Mouse (Mus musculus) cerebellum, adult 2 months (tissue): ENCODE data around the gene Zfp804b.

ENCODE experiments used
- CTCF ChIP-seq: fragments of 200-500 bp; IDR thresholded peaks from 2 replicates; pipeline ENCODE4 v1.5.1; 2011; ENCODE audit warnings: low read depth, mild to moderate bottlenecking, control low read depth, low read length, moderate library complexity, borderline replicate concordance; ENCODE audit not compliant: insufficient read depth
- POLR2A ChIP-seq: fragments of 200-500 bp; IDR thresholded peaks from 2 replicates; pipeline ENCODE4 v1.6.1; 2011; ENCODE audit warnings: low read length, control low read depth, borderline replicate concordance; ENCODE audit not compliant: insufficient read depth

DNA sequence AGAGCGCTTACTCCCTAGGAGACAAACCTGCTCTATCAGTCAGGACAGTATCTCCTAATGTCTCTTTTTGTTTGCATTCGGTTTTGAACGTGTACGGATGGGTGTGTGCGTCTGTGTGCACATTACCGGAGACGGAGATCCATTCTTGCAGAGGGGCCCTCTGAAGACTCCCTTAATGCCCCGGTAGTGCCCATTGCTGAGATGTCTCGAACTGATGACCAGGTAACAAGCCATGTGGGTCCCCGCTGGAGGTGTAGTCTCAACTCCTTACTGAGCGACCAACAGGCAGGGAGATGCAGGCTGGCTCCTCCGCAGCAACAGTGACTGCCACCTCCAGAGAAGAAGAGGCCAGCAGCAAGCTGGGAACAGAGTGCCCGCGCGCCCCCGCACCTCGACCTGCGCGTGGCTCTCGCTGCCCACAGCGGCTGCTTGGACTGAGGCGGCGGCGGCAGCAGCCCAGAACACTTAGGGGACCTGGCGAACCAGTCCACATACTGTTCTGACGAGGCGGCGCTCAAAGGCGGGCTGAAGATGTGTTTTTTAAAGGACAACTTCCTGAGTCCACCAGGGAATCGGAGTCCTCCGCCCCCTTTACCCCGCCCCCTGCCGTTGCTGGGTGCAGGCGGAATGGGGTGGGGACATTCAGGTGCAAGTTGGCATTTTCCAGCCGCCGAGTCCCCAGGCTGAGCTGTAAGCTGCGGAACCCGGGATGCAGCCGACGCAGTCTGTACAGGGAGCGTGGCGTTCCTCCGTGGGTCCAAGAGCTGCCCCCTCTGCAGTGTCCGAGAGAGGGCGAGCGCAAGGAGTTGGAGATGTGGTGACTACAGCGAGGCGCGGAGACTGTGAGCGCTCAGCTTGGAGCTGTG is at the start of gene Zfp804b:
- TF ChIP-seq POLR2A (no peak), CTCF (no peak)
